Mouse (Mus musculus) adrenal gland (tissue): ENCODE data around the gene Prrg2.

Source experiments
- intact Hi-C: fragments of 180-260 bp; cut with DNase I; formaldehyde crosslinking; loops from one replicate; pipeline ENCODE4 v1.15.1; 2025
- microRNA-seq, 2 experiments: library from miRNA; unstranded; fragments of <30 nt; microRNA quantifications; one replicate each; pipeline ENCODE4; 2019

Gene Prrg2

DNA sequence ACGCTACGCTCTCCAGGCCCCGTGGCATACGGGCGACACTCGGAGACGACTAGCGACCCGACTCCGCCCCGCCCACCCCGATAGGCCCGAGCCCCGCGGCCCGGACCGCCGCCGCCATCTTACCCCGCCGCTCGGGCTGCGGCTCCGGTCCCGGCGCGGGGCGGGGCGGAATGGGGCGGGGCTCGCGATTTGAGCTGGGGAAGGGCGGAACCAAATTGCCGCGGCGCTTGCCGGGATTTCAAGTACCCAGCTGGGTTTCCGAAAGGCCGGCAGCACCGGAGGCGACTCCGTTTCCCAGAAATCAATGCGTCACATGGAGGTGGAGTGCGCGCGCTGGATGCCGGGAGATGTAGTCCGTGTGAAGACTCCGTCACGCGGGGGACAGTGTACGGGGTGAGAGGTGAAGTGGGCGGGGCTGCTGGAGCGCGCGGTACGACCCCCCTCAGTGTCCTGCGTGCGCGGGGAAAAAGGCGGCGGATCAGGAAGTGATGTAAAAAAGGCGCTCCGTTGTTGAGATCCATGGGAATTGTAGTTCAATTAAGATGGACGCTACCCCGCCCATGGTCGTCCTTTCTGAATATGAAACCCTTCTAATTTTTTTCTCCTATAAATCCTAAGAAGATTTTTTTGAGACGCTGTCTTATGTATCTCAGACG, 46.4 kb downstream of the Prrg2 start, which contains the start of gene Scaf1:
TSS of gene Scaf1 (minus strand) at position 407 of the 656 bp plus-strand sequence.
- intact Hi-C loops, result loop anchor here (5.0 kb wide), 1 partner anchor 36 kb away; the partner anchor contains the start of gene Prr12

DNA sequence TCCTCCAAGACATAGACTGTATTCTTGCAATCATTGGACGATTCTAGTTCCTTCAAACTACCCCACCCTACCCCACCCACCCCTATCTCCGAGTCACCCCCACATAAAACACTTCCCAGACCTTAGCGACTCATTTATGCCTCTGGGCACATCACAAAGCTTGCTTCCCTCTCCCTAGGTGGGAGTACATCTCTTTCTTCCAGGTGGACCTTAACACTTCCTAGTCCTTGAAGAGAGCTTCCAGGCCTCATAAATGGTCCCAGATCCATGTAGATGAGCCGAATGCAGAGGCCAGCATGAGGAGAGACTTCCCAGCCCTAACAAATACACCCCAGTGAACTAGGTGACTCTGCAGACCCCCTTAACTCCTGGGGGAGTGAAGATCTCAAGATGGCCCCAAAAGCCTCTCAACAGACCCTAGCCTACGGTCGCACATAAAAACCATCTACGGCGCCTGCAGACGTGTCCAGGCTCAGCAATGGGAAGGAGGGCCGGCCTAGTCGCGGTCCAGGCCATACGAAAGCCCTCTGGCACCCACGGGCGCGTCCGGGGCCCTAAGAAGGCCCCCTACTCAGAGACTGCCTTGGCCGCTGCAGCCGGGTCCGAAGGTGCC, 47.0 kb downstream of the Prrg2 start:
- intact Hi-C loops, result loop anchor here (5.0 kb wide), 1 partner anchor 37 kb away; the partner anchor contains the start of gene Prr12

DNA sequence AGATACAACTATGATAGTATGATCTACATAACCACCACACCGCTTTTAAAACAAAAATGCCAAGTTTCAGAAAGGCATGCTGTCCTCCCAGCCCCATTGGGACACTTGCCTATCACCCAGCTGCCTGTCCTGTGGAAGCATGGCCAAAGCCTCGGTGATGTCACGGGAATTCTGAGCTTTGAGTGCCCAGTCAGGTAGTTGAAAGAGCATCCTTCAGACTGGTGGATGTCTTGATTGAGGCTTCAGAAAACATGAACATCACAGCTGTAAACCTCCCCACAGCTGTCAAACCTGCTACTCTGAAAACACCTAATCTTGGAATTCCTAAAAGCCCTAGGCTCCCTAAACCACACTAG, 48.4 kb downstream of the Prrg2 start:
- intact Hi-C loops, result no loop called here

DNA sequence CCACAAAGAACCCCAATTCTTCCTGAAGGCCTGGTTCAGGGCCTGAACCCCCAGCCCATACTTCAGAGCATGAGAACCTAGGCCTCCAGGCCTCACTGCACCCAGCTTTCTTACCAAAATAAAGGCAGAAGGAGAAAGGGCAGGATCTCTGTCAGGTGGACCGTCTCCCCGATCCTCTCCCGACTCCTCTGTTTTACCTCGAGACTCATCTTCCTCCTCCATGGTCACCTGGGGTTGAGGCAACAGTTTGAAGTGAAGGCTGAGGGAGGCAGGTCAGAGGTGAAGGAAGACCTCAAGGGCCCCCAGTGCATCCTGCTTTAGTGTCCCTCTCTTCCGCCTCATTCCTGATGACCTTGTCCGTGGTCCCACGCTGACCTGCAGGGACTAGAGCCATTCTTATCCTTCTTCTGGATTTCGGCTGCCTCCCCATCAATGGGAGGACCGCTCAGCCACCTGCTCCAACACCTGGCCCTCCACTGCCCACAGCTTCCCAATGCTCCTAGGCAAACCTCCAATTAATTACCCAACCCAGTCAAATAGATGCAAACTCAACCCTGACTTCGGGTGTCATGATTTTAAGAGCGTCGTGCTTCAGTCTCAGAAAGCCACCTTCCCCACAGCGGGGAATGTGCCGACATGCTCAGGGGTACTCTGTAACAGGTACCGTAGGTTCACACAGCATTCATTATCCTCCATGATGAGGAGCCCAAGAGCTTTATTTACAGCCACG, 48.9 kb downstream of the Prrg2 start:
- intact Hi-C loops, result no loop called here

DNA sequence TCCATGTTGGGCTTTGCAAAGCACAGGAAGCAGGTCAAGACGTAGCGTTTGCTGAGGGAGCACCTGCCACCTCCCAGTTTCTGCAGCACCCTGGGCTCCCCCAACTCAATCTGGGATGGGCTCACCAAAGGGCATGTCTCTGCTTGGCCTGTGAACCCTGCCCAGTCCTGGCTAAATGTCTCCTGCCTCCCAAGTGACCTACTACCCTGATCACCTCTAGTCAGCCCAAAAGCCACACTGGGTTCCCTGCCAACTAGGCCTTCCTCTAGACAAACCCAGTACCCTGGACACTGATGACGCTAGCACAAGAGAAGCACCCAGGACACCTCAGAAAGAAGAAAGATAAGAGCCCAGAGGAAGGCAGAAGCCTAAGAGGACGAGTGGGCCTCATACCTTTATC, 49.7 kb downstream of the Prrg2 start:
- intact Hi-C loops, result no loop called here

DNA sequence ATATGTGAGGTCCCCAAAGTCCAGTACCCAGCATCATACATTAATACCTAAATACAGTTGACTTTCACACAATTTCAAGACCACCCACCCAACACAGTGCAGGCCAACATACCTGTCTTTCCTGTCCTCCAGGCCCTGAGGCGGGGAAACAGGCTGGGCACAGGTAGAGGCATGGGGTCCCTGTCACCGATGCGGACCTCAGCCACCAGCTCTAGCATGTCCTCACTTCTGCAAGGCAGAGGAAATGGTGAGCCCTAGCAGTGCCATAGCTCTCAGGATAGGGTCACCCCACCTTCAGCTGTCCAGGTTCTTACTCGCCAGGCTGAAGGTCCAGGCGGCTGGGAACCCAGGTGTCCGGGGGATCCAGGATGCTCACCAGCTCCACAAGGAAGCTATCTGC, 50.5 kb downstream of the Prrg2 start:
- intact Hi-C loops, result no loop called here

DNA sequence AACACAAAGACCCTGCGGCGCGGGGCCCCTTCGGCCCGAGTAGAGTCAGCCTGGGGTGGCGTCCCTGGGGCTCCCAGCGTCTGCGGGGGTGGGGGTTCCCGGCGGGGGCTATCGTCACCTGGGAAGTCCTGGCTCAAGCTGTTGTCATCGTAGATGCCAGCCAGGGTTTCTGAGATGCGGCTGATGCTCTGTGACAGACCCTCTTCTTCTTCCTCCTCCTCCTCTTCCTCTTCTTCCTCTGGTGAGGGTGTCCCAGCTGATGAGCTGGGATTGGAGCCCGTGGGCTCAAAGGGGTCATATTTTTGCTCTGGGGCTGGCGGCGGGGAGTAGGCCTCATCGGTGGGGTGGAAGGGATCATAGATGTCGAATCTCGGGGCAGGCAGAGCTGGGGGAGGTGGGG, 54.1 kb downstream of the Prrg2 start:
- intact Hi-C loops, result no loop called here

DNA sequence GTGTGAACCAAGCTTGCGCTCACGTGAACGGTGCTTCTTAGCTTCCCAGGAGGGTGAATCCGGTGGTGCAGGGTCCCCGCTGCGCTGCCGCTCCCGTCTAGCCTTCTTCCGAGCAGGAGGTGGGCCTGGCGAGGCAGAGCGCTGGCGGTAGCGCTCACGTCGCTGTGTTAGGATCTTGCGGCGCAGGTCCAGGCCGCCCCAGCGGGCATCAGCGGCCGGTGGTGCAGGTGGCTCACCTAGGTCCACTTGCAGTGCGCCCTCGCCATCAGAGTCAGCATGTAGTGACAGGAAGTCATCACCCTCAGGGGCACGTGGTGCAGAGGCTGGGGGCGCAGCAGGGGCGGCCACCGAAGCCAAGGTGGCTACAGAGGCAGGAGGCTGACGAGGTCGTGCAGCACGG, 54.6 kb downstream of the Prrg2 start:
- intact Hi-C loops, result no loop called here

DNA sequence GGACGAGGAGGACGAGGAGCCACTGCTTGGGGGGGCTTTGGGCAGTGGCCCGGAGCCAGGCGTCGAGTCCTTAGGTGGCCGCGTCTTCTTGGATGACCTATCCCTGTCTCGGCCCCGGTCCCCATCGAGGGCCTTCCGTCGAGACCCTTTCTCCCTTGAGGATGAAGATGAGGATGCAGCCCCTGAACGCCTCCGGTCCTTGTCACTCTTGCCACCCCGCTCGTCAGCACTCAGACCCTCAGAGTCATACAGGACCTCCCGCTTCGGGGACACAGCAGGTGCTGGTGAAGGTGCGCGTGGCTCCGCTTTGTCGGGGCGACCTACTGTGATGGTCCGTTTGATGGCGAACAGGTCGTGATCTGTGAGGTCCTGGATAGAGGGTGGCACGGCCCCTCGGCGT, 55.3 kb downstream of the Prrg2 start:
- intact Hi-C loops, result no loop called here

DNA sequence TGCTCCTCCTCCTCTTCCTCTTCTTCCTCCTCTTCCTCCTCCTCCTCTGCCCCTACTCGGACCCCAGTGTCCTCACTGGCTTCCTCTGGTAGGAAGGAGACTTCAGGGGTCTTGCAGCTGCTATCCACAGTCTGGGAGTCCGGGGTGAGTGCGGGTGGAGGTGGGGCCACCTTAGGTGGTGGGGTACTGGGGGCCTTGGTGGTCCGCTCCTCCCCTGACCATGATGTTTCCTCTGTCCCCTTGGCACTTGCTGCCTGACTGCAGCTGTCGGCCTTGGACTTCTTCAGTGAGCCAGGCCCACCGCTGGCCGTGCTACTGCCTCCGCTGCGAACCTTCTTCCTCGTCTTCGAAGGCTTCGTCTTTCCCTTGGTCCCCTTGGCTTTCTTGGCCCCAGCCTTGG, 56.0 kb downstream of the Prrg2 start:
- intact Hi-C loops, result no loop called here

DNA sequence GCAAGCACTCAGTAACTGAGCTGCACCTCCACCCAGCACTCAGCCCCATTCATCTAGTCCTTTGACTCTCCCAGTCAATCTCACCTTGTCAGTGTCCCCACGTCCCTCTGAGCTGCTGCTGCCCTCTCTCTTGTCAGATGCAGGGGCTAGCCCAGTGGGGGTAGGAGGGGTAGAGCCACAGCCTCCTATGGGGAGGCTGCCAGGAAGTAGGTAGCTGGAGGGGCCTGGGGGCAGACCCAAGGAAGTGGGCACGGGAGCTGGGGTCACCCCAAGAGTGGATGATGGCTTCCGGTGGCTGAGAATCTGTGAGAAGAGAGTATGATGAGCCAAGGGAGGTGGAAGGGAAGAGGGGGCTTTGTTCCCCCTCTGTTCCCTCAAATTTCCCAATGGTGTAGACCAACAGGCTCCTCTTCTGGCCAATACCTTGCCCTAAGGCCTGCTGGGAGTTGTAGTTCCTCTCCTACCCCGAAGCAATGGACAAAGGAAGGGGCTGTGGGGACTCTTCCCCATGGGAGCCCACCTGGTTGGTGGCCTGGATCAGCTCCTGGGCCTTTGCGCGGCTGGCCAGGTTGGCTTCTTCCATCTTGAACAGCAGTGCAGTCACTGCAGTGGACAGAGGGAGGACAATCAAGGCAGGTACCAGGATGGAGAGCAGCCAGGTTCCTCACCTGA, 57.0 kb downstream of the Prrg2 start:
- intact Hi-C loops, result no loop called here

DNA sequence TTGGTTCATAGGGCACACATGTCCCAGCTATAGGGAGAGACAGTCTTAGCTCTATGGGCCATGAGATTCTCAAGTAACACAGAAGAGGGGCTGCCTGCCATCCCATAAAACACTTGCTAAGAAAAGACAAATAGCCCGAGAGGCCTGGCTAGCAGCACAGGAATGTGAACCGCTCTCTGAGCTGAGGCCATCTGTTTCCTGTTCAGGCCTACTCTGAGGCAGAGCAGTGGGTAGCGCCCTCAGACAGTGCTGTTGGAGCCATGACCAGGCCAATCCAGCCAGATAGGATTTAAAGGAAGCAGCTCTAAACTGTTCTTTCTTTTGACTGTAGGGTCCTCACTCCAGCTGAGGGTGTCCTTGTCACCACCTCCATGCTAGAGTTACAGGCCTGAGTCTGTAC, 57.9 kb downstream of the Prrg2 start:
- intact Hi-C loops, result no loop called here

Small RNA genes within 50 kb of the gene (microRNA-seq; reads per million reads assigned to microRNA genes)
- gene Mir7054, result 0.46 to 0.49 reads per million in 2 experiments
